Mouse (Mus musculus): ENCODE results near the gene Dlg2.

Gene Dlg2

GRCm38 (mm10) chr7:90540811-90541323 is 64.4 kb downstream of the Dlg2 start:
- no peak for DNase-seq

- no peak for DNase-seq
Observed at GRCm38 (mm10) chr7:90553399-90553798, 76.9 kb downstream of the Dlg2 start.

- no peak for DNase-seq
Observed at GRCm38 (mm10) chr7:90554421-90554820, 77.9 kb downstream of the Dlg2 start.

GRCm38 (mm10) chr7:90569130-90569529 is 92.7 kb downstream of the Dlg2 start:
- DNase-seq = no peak

GRCm38 (mm10) chr7:90587795-90588194 is 111.3 kb downstream of the Dlg2 start:
- no peak for DNase-seq

- no peak for DNase-seq
Observed at GRCm38 (mm10) chr7:90588318-90588717, 111.8 kb downstream of the Dlg2 start.

- DNase-seq = no peak
Observed at GRCm38 (mm10) chr7:90609764-90610163, 133.3 kb downstream of the Dlg2 start.

GRCm38 (mm10) chr7:90630546-90630945 is 154.1 kb downstream of the Dlg2 start:
- peak; percentile 22 for DNase-seq

- no peak for DNase-seq
Observed at GRCm38 (mm10) chr7:90649512-90649911, 173.0 kb downstream of the Dlg2 start.

- DNase-seq = no peak
Observed at GRCm38 (mm10) chr7:90651128-90651527, 174.7 kb downstream of the Dlg2 start.

GRCm38 (mm10) chr7:90651611-90652010 is 175.1 kb downstream of the Dlg2 start:
- DNase-seq = no peak

- no peak for DNase-seq
Observed at GRCm38 (mm10) chr7:90658593-90658992, 182.1 kb downstream of the Dlg2 start.

GRCm38 (mm10) chr7:90694050-90694449 is 217.6 kb downstream of the Dlg2 start:
- no peak for DNase-seq

GRCm38 (mm10) chr7:90696181-90696950 is 219.9 kb downstream of the Dlg2 start:
- no peak for DNase-seq

- DNase-seq = peak; percentile 7
Observed at GRCm38 (mm10) chr7:90703163-90703852, 226.8 kb downstream of the Dlg2 start.

GRCm38 (mm10) chr7:90703951-90704350 is 227.5 kb downstream of the Dlg2 start:
- DNase-seq = no peak

- no peak for DNase-seq
Observed at GRCm38 (mm10) chr7:90734086-90734485, 257.6 kb downstream of the Dlg2 start.

- DNase-seq = no peak
Observed at GRCm38 (mm10) chr7:90736369-90736768, 259.9 kb downstream of the Dlg2 start.

GRCm38 (mm10) chr7:90748636-90749035 is 272.2 kb downstream of the Dlg2 start:
- DNase-seq = no peak

GRCm38 (mm10) chr7:90787945-90788344 is 311.5 kb downstream of the Dlg2 start:
- no peak for DNase-seq

- DNase-seq = no peak
Observed at GRCm38 (mm10) chr7:90791522-90791921, 315.1 kb downstream of the Dlg2 start.

- no peak for DNase-seq
Observed at GRCm38 (mm10) chr7:90825640-90826039, 349.2 kb downstream of the Dlg2 start.

GRCm38 (mm10) chr7:90841276-90841675 is 364.8 kb downstream of the Dlg2 start:
- no peak for DNase-seq

Measured in right cerebral cortex, postnatal 25 days (tissue).